Mouse (Mus musculus) forebrain, embryonic 10.5 days (tissue): ENCODE results near the gene Zfp712. TPM values are rescaled to one million over a fixed set of nuclear protein-coding genes. Genes with fewer than 3 reads are reported as not detected.

ENCODE experiments used
- DNase-seq: peaks from one replicate; pipeline ENCODE4 v3.0.0-alpha.2; 2017; ENCODE audit warnings: low spot score; ENCODE audit errors: extremely low spot score
- H3K27ac ChIP-seq: fragments of 300-500 bp; sonication (generic); 2 replicates; pipeline ENCODE4 v1.5.1; 2016; ENCODE audit warnings: mild to moderate bottlenecking
- H3K27me3 ChIP-seq: fragments of 300-500 bp; sonication (generic); 2 replicates; pipeline ENCODE4 v1.6.1; 2016; ENCODE audit warnings: mild to moderate bottlenecking; ENCODE audit not compliant: poor library complexity, severe bottlenecking
- H3K36me3 ChIP-seq: fragments of 300-500 bp; sonication (generic); replicated peaks from 2 replicates; pipeline ENCODE4 v1.6.1; 2016; ENCODE audit warnings: mild to moderate bottlenecking, moderate library complexity
- H3K4me1 ChIP-seq: fragments of 300-500 bp; sonication (generic); 2 replicates; pipeline ENCODE4 v1.6.1; 2016
- H3K4me3 ChIP-seq: fragments of 300-500 bp; sonication (generic); 2 replicates; pipeline ENCODE4 v1.5.1; 2016; ENCODE audit warnings: mild to moderate bottlenecking, moderate library complexity
- H3K9me3 ChIP-seq: fragments of 300-500 bp; sonication (generic); 2 replicates; pipeline ENCODE4 v1.6.1; 2016; ENCODE audit warnings: mild to moderate bottlenecking, moderate library complexity
- WGBS: fragments of 180-500 bp; shearing (Covaris S2); methylation state at CpG from one replicate; pipeline ENCODE4 v1.1.7; 2016; 5-methylcytosine and 5-hydroxymethylcytosine counted together
- polyA plus RNA-seq: library from polyadenylated mRNA; unstranded; fragments of >200 nt; fragmentation: Nextera tagmentation; extraction: Ambion mirVana; gene quantifications from 2 replicates; pipeline ENCODE4 v1.2.1, GENCODE M21; 2016

Zfp712 gene
- polyA plus RNA-seq = 3.7 and 4.1 TPM in 2 replicates

DNA sequence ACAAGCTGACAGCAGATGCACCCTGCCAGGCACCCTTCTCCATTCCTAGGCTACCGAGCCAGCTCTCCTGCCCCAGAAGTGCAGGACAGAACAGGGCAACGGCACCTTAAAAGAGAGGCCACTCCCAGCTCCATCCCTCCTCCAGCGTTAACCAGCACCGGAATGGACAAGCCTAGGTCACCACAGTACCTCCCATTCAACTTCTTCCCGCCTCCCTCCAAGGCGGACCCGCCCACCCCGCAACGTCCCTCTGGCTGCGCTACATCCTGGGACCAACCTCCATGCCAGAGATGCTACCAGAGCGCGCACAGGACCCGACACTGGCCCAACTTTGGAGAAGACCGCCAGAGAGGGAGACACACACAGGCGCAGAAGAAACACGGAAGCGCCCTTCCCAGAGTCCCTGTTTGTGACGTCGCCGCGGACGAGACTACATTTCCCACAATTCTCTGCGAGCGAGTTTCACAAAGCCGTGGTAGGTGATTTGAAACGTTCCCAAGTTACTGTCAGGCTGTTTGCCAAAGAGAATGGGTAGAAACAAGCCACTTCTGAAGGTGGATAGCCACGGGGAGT lies at the start of gene Zfp712:
TSS of gene Zfp712 (minus strand) at position 385 of the 573 bp plus-strand sequence.
- H3K27me3 ChIP-seq = no peaks in the 10 kb centered on the region
- peak; percentile 87 for DNase-seq
- H3K9me3 ChIP-seq = peaks cover 17% of the 10 kb centered on the region
- under 1% methylated on average over 27 of the region's 27 CpGs for WGBS
- H3K27ac ChIP-seq = peak within 1 kb of the TSS; percentile 90
- peak within 1 kb of the TSS; percentile 77 for H3K4me3 ChIP-seq
- H3K4me1 ChIP-seq = peaks cover 5% of the 10 kb centered on the region
- peaks cover 6% of the 10 kb centered on the region; the same call in 1 of the 2 replicates for H3K36me3 ChIP-seq

DNA sequence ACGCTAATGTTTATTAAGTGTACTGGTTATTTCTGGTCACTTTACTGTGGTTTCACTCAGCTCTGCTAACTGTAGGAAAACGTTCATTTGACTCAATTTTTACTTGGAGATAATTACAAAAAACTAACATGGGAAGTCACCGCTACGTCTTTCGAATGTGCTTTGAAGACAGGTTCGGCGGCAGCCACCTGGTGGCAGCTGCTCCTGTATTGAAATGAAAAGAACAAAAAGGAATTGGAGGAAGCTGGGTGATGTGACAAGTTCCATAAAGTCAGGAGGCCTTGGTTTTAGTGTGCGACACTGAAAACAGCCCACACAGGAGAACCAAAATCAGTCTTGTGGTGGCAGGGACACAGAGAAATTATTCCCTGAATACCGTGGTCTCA lies 47.8 kb upstream of the Zfp712 start:
- H3K27me3 ChIP-seq = no peaks in the 10 kb centered on the region
- 6% methylated on average over 9 of the region's 9 CpGs for WGBS
- H3K27ac ChIP-seq = peak overlapping the region; percentile 87
- peaks cover 14% of the 10 kb centered on the region for H3K9me3 ChIP-seq
- DNase-seq = peak; percentile 58
- peaks cover 13% of the 10 kb centered on the region for H3K4me1 ChIP-seq
- peak overlapping the region; percentile 67 for H3K4me3 ChIP-seq
- H3K36me3 ChIP-seq = peaks cover 13% of the 10 kb centered on the region

DNA sequence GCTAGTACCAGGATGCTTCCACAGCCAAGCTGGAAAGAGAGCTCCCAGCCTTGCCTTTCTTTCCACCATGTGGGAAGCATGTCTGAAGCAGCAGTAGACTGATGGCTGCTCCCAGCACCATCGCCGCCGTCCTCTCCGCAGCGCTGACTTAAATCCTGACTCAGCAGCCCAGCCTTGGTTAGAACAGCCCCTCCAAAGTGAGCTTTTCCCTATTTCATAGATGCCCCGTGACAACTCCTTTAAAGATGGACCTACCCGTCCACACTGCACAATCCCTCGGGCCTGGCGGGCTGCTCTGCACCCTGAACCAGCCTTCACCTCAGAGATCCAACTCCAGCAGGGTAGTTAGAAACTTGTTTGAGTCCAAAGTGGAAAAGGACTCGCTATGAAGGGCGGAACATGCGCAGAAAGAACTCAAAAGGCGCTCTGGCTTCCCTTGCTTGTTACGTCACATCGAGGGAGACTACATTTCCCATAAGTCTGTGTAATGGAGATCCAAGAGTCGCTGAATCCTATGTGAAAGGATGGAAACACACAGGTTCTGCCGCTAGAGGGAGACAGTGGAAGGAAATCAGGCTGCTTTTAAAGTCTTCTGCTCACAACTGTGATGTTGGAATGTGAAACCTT lies 47.3 kb upstream of the Zfp712 start, which contains the start of gene Gm28557:
TSS of gene Gm28557 (minus strand) at position 411 of the 627 bp plus-strand sequence.
- Histone ChIP-seq H3K36me3 (peaks cover 13% of the 10 kb centered on the region), H3K4me3 (peak within 1 kb of the TSS; percentile 67), H3K27ac (peak within 1 kb of the TSS; percentile 87), H3K27me3 (no peaks in the 10 kb centered on the region), H3K9me3 (peaks cover 14% of the 10 kb centered on the region), H3K4me1 (peaks cover 13% of the 10 kb centered on the region)
- WGBS = under 1% methylated on average over 17 of the region's 17 CpGs
- DNase-seq = peak; percentile 84

DNA sequence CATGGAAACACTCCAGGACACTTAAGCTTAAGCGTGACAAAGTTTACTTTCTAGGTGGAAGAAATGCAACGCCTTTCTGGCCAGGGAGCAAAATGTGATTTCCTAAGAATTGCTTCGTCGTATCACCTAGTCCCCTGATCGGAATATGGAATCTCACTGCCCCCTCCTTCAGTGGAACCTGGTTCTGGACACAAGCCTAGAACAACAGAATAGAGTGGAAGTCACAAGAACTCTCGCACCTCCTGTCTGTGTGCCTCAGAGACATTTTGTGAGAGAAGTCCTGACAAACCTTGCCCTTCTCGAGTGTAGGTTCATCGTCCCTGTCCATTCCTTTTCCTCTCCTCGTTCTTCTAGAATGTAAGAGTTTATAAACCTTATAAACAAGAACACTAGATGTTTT lies 46.7 kb upstream of the Zfp712 start:
- peaks cover 13% of the 10 kb centered on the region for H3K4me1 ChIP-seq
- H3K36me3 ChIP-seq = peaks cover 13% of the 10 kb centered on the region
- no peaks in the 10 kb centered on the region for H3K27me3 ChIP-seq
- 73% methylated on average over 9 of the region's 9 CpGs for WGBS
- peaks cover 14% of the 10 kb centered on the region for H3K9me3 ChIP-seq
- peak overlapping the region; percentile 67 for H3K4me3 ChIP-seq
- no peak for DNase-seq
- peak overlapping the region; percentile 87 for H3K27ac ChIP-seq

DNA sequence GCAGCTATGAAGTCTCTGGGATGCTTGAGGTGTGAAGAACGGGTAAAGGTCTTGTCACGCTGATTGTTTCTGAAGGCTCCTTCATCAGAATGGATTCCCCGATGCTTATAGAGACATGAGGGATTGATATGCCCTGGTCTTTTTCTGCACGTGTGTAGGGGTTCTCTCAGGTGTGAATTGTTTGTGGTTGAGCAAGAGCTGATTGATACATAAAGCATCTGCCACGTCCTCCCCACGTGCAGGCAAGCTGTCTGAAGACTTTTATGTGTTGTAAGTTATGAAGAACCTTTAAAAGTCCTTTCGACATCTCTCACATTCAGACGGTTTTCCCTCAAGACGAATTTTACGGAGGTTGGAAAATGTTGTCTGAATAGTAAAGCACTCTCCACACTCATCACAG lies 36.9 kb upstream of the Zfp712 start, which contains the start of gene Zfp708:
TSS of gene Zfp708 (minus strand) at position 101 of the 400 bp plus-strand sequence.
- H3K27me3 ChIP-seq = no peaks in the 10 kb centered on the region
- H3K4me3 ChIP-seq = no peak within 1 kb of the TSS
- H3K4me1 ChIP-seq = no peaks in the 10 kb centered on the region
- DNase-seq = no peak
- no peak within 1 kb of the TSS for H3K27ac ChIP-seq
- peaks cover 23% of the 10 kb centered on the region for H3K36me3 ChIP-seq
- WGBS = 88% methylated on average over 10 of the region's 10 CpGs
- H3K9me3 ChIP-seq = no peaks in the 10 kb centered on the region

DNA sequence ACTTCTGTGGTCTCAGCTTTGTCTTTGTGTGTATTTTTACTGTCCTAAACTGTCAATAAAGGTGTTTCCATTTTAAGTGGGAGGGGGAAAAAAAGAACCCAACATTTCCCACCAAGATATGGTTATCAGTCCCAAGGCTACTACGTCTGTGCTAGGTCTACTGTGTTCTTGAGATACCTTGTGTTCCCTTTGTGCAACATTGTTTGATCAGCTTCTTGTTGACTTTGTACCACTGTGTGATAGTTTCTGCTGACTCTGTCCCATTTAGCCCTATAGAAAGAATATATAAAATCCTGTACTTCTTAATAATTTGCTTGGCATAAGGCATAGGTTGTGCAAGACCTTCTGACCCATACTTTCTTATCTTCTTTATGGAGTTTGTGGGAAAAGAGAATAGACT lies 29.2 kb upstream of the Zfp712 start:
- WGBS = 77% methylated on average over 1 of the region's 1 CpGs
- no peaks in the 10 kb centered on the region for H3K27me3 ChIP-seq
- H3K4me3 ChIP-seq = no peak overlapping the region
- H3K27ac ChIP-seq = no peak overlapping the region
- H3K9me3 ChIP-seq = no peaks in the 10 kb centered on the region
- no peaks in the 10 kb centered on the region for H3K4me1 ChIP-seq
- 0 out of 2 replicates have a peak, but pooled peaks cover 4% of the 10 kb centered on the region for H3K36me3 ChIP-seq
- DNase-seq = no peak

DNA sequence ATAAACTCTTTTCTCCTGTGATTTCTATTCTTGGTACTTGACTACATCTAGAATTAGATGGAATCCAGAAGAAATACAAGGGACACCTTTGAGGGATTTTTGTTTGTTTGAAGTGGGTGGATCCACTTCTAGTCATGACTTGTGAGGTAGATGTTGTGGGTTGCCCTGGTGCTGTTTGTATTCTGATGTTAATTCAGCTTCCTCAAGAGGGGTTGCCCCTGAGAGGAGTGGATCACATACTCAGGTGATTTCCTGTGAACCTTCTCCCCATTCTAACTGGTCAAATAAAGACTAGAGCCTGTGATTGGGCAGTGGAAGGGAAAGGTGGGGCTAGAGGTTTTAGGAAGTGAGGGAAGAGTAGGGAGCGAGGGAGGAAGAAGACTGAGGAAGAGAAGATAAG lies 21.0 kb upstream of the Zfp712 start:
- Histone ChIP-seq H3K9me3 (peaks cover 15% of the 10 kb centered on the region; the same call in 1 of the 2 replicates), H3K36me3 (peaks cover 25% of the 10 kb centered on the region), H3K27ac (peak overlapping the region; percentile 92), H3K27me3 (no peaks in the 10 kb centered on the region), H3K4me3 (peak overlapping the region; percentile 73), H3K4me1 (peaks cover 16% of the 10 kb centered on the region)
- WGBS = 68% methylated on average over 1 of the region's 1 CpGs
- no peak for DNase-seq

DNA sequence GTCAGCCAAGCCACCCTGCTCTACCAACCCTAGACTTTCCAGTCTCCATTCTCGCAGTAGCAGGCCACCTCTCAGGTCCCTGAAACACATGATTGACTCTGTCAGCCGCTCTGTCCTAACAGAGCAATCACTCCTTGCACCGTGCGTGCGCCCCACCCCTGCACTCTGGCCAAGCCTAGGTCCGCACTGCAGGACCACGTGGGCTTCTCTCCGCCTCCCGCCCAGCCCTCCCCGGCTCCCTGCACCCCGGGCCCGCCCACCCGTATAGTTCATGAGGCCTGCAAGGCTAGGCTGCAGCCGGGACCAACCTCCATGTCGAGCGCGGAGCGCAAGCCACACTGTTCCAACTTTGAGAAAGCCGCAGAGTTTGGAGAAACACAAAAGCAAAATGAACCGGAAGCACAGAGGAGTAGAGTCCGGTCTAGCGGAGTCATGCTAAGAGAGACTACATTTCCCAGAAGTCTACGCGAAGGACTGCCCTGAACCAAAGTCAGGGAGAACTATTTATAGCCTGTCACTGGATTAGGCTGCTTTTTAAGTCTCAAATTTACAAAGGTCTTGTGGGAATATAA lies 20.3 kb upstream of the Zfp712 start:
- peaks cover 32% of the 10 kb centered on the region for H3K36me3 ChIP-seq
- H3K9me3 ChIP-seq = peaks cover 22% of the 10 kb centered on the region; the same call in 1 of the 2 replicates
- DNase-seq = peak; percentile 73
- H3K4me3 ChIP-seq = peak overlapping the region; percentile 73
- WGBS = 0% methylated on average over 24 of the region's 24 CpGs
- peaks cover 16% of the 10 kb centered on the region for H3K4me1 ChIP-seq
- H3K27me3 ChIP-seq = no peaks in the 10 kb centered on the region
- H3K27ac ChIP-seq = peak overlapping the region; percentile 92

DNA sequence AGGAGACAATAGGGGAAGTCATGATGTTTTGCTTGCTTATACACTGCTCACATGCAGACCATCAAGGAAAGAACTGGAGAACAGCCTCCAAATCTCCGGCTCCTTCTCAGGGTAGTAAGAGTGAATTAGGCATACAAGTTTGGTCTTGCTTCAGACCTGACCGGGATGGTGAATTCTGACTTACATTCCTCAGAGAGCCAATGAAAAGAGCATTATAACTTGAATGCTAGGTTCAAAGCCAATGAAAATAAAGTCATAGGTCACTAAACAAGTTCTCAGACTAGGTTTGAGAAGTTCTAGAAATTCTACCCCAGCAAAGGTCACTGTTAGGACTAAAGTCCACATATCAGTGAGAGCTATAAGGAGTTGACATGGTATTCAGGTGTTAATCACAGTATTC lies 16.3 kb upstream of the Zfp712 start:
- peaks cover 66% of the 10 kb centered on the region for H3K36me3 ChIP-seq
- 92% methylated on average over 2 of the region's 2 CpGs for WGBS
- H3K9me3 ChIP-seq = peaks cover 46% of the 10 kb centered on the region
- no peak for DNase-seq
- H3K27ac ChIP-seq = no peak overlapping the region
- H3K4me1 ChIP-seq = peaks cover 16% of the 10 kb centered on the region
- no peak overlapping the region for H3K4me3 ChIP-seq
- H3K27me3 ChIP-seq = no peaks in the 10 kb centered on the region

DNA sequence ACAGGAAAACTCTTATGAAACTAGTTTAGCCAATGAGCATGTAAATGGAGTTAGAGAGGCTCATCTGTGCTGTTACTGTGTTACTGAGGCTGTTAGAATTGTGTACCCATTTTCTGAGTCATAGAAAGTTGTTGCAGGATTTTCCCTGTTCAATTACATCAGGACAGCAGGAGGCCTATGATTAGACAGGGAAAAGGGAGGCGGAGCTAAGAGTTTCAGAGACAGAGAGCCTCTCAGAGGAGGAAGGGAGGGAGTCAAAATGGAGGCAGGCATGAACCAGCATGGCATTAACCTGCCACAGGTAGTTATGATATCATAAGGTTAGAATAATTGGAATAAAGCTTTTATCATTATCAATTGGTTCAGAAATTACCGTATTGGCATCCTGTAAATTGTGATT lies 11.8 kb upstream of the Zfp712 start:
- H3K9me3 ChIP-seq = peaks cover 72% of the 10 kb centered on the region
- H3K27me3 ChIP-seq = no peaks in the 10 kb centered on the region
- H3K36me3 ChIP-seq = peaks cover 95% of the 10 kb centered on the region
- no peak overlapping the region for H3K27ac ChIP-seq
- H3K4me1 ChIP-seq = no peaks in the 10 kb centered on the region
- H3K4me3 ChIP-seq = no peak overlapping the region
- 94% methylated on average over 2 of the region's 2 CpGs for WGBS
- no peak for DNase-seq

DNA sequence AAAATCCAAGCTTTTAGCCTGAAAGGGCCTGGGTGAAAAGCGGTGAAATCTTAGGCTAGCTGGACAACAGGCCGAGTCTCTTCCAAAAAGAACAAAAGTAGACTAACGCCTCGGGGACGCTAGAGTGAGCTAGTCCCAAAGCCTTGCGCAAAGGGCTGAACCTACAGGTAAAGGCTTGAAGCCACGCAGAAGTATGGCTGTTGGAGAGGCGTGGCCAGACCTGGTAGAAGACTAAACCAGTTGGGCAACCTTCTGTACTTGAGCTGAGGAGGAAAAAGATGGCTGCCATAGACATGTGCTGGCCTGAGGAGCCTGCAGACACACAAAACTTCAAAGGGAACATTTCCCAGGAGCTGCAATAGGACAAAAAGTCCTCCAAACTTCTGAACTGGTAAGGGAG lies 4.4 kb upstream of the Zfp712 start:
- H3K36me3 ChIP-seq = peaks cover 41% of the 10 kb centered on the region

DNA sequence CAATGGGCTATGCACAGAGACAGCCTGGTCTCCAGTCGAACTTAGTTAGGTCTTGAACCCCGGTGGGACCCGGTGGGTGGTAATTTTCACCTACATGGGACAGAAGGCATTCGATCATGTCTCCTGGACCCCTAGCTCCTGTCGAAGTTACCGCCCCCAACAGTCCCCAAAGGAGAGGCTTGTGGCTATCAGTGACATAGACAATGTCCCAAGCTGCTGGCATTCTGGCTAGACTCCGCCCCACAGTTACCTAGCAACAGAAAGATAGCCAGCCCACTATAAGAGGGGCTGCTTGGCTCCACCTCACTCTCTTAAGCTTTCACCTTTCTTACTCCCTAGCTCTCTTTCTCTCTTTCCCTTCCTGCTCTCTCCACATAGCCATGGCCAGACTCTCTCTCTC lies 1.5 kb upstream of the Zfp712 start:
- Histone ChIP-seq H3K27ac (no peak overlapping the region), H3K4me1 (peaks cover 5% of the 10 kb centered on the region), H3K27me3 (no peaks in the 10 kb centered on the region), H3K36me3 (peaks cover 11% of the 10 kb centered on the region), H3K9me3 (peaks cover 13% of the 10 kb centered on the region), H3K4me3 (no peak overlapping the region)
- WGBS = 67% methylated on average over 7 of the region's 7 CpGs
- no peak for DNase-seq

More for the DNA sequence above, 4.4 kb upstream of the Zfp712 start:
- 0 out of 2 replicates have a peak, but pooled peaks cover under 1% of the 10 kb centered on the region for H3K4me1 ChIP-seq
- H3K4me3 ChIP-seq = no peak overlapping the region
- no peaks in the 10 kb centered on the region for H3K27me3 ChIP-seq
- no peak overlapping the region for H3K27ac ChIP-seq
- 84% methylated on average over 8 of the region's 8 CpGs for WGBS
- peaks cover 28% of the 10 kb centered on the region for H3K9me3 ChIP-seq
- DNase-seq = no peak
